Mouse (Mus musculus) heart, adult 2 months (tissue): ENCODE measurements at regions not wholly inside any gene's neighbourhood (a gene's known extent, or its start where the extent isn't known, plus 50 kb on each side); places are given as distances from the start of the nearest gene placed in this dataset.

Experiments
- DNase-seq, 2 experiments: peaks; one replicate each; pipeline ENCODE4 v3.0.0; 2021
- H3K27ac ChIP-seq: fragments of 200-600 bp; 2 replicates; pipeline ENCODE4 v1.8.1; 2022
- H3K27me3 ChIP-seq: fragments of 200-500 bp; 2 replicates; pipeline ENCODE4 v1.6.1; 2012; ENCODE audit warnings: mild to moderate bottlenecking, low read length, inconsistent platforms, mixed read lengths; ENCODE audit not compliant: control insufficient read depth, insufficient read depth
- H3K36me3 ChIP-seq: fragments of 200-500 bp; 2 replicates; pipeline ENCODE4 v1.6.1; 2012; ENCODE audit warnings: low read length, inconsistent platforms; ENCODE audit not compliant: control insufficient read depth, insufficient read depth
- H3K4me1 ChIP-seq: fragments of 200-500 bp; 2 replicates; pipeline ENCODE4 v1.6.1; 2011; ENCODE audit warnings: low read length; ENCODE audit not compliant: control insufficient read depth, insufficient read depth
- H3K4me3 ChIP-seq: fragments of 200-600 bp; 2 replicates; pipeline ENCODE4 v1.8.1; 2022
- H3K79me2 ChIP-seq: fragments of 200-500 bp; replicated peaks from 2 replicates; pipeline ENCODE4 v1.6.1; 2012; ENCODE audit warnings: mild to moderate bottlenecking, inconsistent platforms, low read length, moderate library complexity, mixed read lengths; ENCODE audit not compliant: control insufficient read depth, insufficient read depth
- H3K9ac ChIP-seq: fragments of 200-500 bp; 2 replicates; pipeline ENCODE4 v1.6.1; 2012; ENCODE audit warnings: low read depth, mild to moderate bottlenecking, control low read depth, inconsistent platforms, low read length, mixed read lengths
- CTCF ChIP-seq: fragments of 200-600 bp; IDR thresholded peaks from 2 replicates; pipeline ENCODE4 v1.8.1; 2022; ENCODE audit warnings: antibody characterized with exemption, mild to moderate bottlenecking, moderate library complexity
- EP300 ChIP-seq: fragments of 200-500 bp; IDR thresholded peaks from 2 replicates; pipeline ENCODE4 v1.6.1; 2011; ENCODE audit warnings: low read depth, low read length, control low read depth; ENCODE audit not compliant: insufficient read depth
- POLR2A ChIP-seq: fragments of 200-500 bp; IDR thresholded peaks from 2 replicates; pipeline ENCODE4 v1.6.1; 2011; ENCODE audit warnings: mild to moderate bottlenecking, low read depth, low read length, control low read depth; ENCODE audit not compliant: insufficient read depth
- WGBS: fragments of 180-500 bp; shearing (Covaris S2); methylation state at CpG from one replicate; pipeline ENCODE4 v1.1.7; 2018; 5-methylcytosine and 5-hydroxymethylcytosine counted together
- intact Hi-C: fragments of 180-260 bp; cut with DNase I; formaldehyde crosslinking; loops from one replicate; pipeline ENCODE4 v1.15.1; 2025

- no peaks in the 10 kb centered on the region for H3K27me3 ChIP-seq
- H3K79me2 ChIP-seq: no peaks in the 10 kb centered on the region
- TF ChIP-seq POLR2A: no peak
- TF ChIP-seq EP300: no peak
- TF ChIP-seq CTCF: no peak
- H3K4me3 ChIP-seq: no peak overlapping the region
- no peak overlapping the region for H3K9ac ChIP-seq
- DNase-seq: no peak
- H3K27ac ChIP-seq: no peak overlapping the region
- H3K4me1 ChIP-seq: no peaks in the 10 kb centered on the region
- WGBS: 51% methylated on average over 5 of the region's 5 CpGs
- no peaks in the 10 kb centered on the region for H3K36me3 ChIP-seq
- intact Hi-C loops: no loop called here
These were observed 235.2 kb upstream of the Hnrnpa3 start for GRCm38 (mm10) chr2:75423872-75424271.

- Histone ChIP-seq H3K27ac (no peak overlapping the region), H3K79me2 (no peaks in the 10 kb centered on the region), H3K27me3 (no peaks in the 10 kb centered on the region), H3K4me3 (no peak overlapping the region), H3K4me1 (no peaks in the 10 kb centered on the region), H3K36me3 (no peaks in the 10 kb centered on the region), H3K9ac (no peak overlapping the region)
- intact Hi-C loops: no loop called here
- TF ChIP-seq CTCF (no peak), POLR2A (no peak), EP300 (no peak)
- DNase-seq: no peak
- 33% methylated on average over 7 of the region's 7 CpGs for WGBS
These were observed 234.7 kb upstream of the Hnrnpa3 start for GRCm38 (mm10) chr2:75424363-75424762.

GRCm38 (mm10) chr2:75424911-75425310, 234.2 kb upstream of the Hnrnpa3 start:
- DNase-seq: no peak
- Histone ChIP-seq H3K4me1 (no peaks in the 10 kb centered on the region), H3K79me2 (no peaks in the 10 kb centered on the region), H3K27ac (no peak overlapping the region), H3K9ac (no peak overlapping the region), H3K4me3 (no peak overlapping the region), H3K27me3 (no peaks in the 10 kb centered on the region), H3K36me3 (no peaks in the 10 kb centered on the region)
- no peak for TF ChIP-seq EP300
- intact Hi-C loops: no loop called here
- WGBS: 84% methylated on average over 14 of the region's 14 CpGs

GRCm38 (mm10) chr2:75425384-75425783, 233.7 kb upstream of the Hnrnpa3 start:
- Histone ChIP-seq H3K27me3 (no peaks in the 10 kb centered on the region), H3K4me3 (no peak overlapping the region), H3K79me2 (no peaks in the 10 kb centered on the region), H3K9ac (no peak overlapping the region), H3K27ac (no peak overlapping the region), H3K36me3 (no peaks in the 10 kb centered on the region), H3K4me1 (no peaks in the 10 kb centered on the region)
- 62% methylated on average over 7 of the region's 7 CpGs for WGBS
- no peak for TF ChIP-seq EP300
- no peak for TF ChIP-seq CTCF
- no peak for TF ChIP-seq POLR2A
- intact Hi-C loops: no loop called here
- DNase-seq: no peak

GRCm38 (mm10) chr2:75425791-75426190, 233.3 kb upstream of the Hnrnpa3 start:
- DNase-seq: no peak
- no peak overlapping the region for H3K4me3 ChIP-seq
- intact Hi-C loops: no loop called here
- no peak overlapping the region for H3K27ac ChIP-seq
- no peaks in the 10 kb centered on the region for H3K36me3 ChIP-seq
- WGBS: 64% methylated on average over 9 of the region's 9 CpGs
- no peak for TF ChIP-seq POLR2A
- no peak for TF ChIP-seq CTCF
- no peak overlapping the region for H3K9ac ChIP-seq
- no peaks in the 10 kb centered on the region for H3K27me3 ChIP-seq
- H3K79me2 ChIP-seq: no peaks in the 10 kb centered on the region
- 0 out of 2 replicates have a peak, but pooled peaks cover 1% of the 10 kb centered on the region for H3K4me1 ChIP-seq

GRCm38 (mm10) chr2:75427936-75428458, 231.1 kb upstream of the Hnrnpa3 start:
- no peaks in the 10 kb centered on the region for H3K36me3 ChIP-seq
- DNase-seq: no peak
- no peak for TF ChIP-seq POLR2A
- no peak for TF ChIP-seq EP300
- no peak for TF ChIP-seq CTCF
- WGBS: 94% methylated on average over 4 of the region's 4 CpGs
- H3K4me1 ChIP-seq: peaks cover 3% of the 10 kb centered on the region; the same call in 1 of the 2 replicates
- H3K79me2 ChIP-seq: no peaks in the 10 kb centered on the region
- intact Hi-C loops: no loop called here
- no peak overlapping the region for H3K4me3 ChIP-seq
- no peaks in the 10 kb centered on the region for H3K27me3 ChIP-seq
- no peak overlapping the region for H3K27ac ChIP-seq
- no peak overlapping the region for H3K9ac ChIP-seq
